ENCODE assay signal across 20 mouse cellular contexts in the genomic region with DNA sequence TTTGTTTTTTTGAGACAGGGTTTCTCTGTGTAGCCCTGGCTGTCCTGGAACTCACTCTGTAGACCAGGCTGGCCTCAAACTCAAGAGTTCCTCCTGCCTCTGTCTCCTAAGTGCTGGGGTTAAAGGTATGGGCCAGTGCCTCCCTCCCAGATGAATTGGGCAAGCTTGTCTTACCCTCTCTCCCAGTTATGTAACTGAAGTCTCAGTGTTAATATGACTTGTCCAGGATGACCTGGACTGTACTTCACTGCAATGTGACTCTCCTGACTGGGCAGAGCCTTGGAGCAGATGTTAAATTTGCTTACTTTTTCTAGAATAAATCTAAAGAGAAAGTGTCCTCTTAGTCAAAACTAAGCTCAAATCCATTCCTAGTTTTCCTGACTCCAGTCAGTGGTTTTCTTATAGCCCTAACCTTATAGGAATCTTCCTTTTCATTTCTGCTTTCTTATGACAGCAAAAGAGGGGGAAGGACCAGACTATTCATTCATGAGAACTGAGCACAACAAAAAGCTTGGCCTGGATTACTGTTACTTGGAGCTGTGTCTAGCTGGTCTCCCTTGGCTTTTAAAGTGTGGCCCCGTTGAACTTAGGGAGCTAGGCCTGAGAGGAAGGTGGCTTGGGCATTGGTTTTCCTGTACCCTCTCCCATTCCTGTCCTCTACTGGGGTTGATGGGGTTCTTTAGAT. TPM values are rescaled to one million over a fixed set of nuclear protein-coding genes. Genes with fewer than 3 reads are reported as not detected.
A peak's percentile ranks its signal among the peaks of the same experiment; 100 is the strongest.
DNase-seq lines count a peak whose midpoint lies in the region; ATAC-seq and TF ChIP-seq lines count a peak whose summit lies in the region.
"Had no signal": no experiment of that assay in that cellular context is flagged by ENCODE, and none has a peak within 500 bp of the region (broad histone marks: within the 10 kb centered on the region; RNA-seq: fewer than 3 reads in every experiment).

No protein-coding gene starts in this region.

- H3K9ac ChIP-seq in limb, embryonic 14.5 days (ENCODE audit: low read depth, low read length, severe bottlenecking): no peak overlapping the region
- H3K9ac ChIP-seq in CH12.LX (ENCODE audit: insufficient read depth, low read depth): no peak overlapping the region
- no peak overlapping the region for H3K9ac ChIP-seq in intestine, postnatal 0 days (ENCODE audit: low read depth, low read length)

- TF ChIP-seq EP300 in CH12.LX (IDR thresholded peaks at IDR 0.05; ENCODE audit: low read length): no peak

- no peak for DNase-seq in frontal cortex, postnatal 25 days (ENCODE audit: low spot score in 2 of 2)
- DNase-seq in limb, embryonic 14.5 days (ENCODE audit: low spot score): peak; percentile 30
- DNase-seq in limb, embryonic 10.5 days (ENCODE audit: low spot score): no peak
- peak; percentile 13 for DNase-seq in CH12.LX (ENCODE audit: extremely low read depth)
- no peak for DNase-seq in thymus, postnatal 36 days
- DNase-seq: adrenal gland, postnatal 14 days; heart, postnatal 4 days; thymus, adult 2 months had no signal

- dilution Hi-C loops in CH12.LX (cut with MboI; ENCODE audit: extremely low pct_ligation_motif_present, extremely low pct_unique_long_range_greater_than_20kb, low sequenced_read_pairs): no loop called here

- H3K27ac ChIP-seq in limb, embryonic 14.5 days (replicated peaks; ENCODE audit: low read depth, low read length): no peak overlapping the region
- no peak overlapping the region for H3K27ac ChIP-seq in limb, embryonic 10.5 days
- no peak overlapping the region for H3K27ac ChIP-seq in CH12.LX (ENCODE audit: insufficient read depth, low read depth)
- no peak overlapping the region for H3K27ac ChIP-seq in intestine, postnatal 0 days (ENCODE audit: low read depth, low read length)

- no peaks in the 10 kb centered on the region for H3K36me3 ChIP-seq in limb, embryonic 14.5 days (ENCODE audit: control insufficient read depth, insufficient read depth, low read length)
- no peaks in the 10 kb centered on the region for H3K36me3 ChIP-seq in limb, embryonic 10.5 days
- H3K36me3 ChIP-seq in CH12.LX (replicated peaks in 1 of 2; ENCODE audit: control insufficient read depth in 1 of 2, insufficient read depth in 1 of 2, low read length in 1 of 2): no peaks in the 10 kb centered on the region
- H3K36me3 ChIP-seq in intestine, postnatal 0 days (ENCODE audit: control insufficient read depth, insufficient read depth): no peaks in the 10 kb centered on the region

- peaks cover 7% of the 10 kb centered on the region; the same call in 1 of the 2 replicates for H3K4me1 ChIP-seq in limb, embryonic 14.5 days (ENCODE audit: control insufficient read depth, insufficient read depth, low read length)
- H3K4me1 ChIP-seq in limb, embryonic 10.5 days: peaks cover 26% of the 10 kb centered on the region
- H3K4me1 ChIP-seq in CH12.LX (ENCODE audit: control insufficient read depth in 1 of 2, insufficient read depth in 2 of 2): 0 out of 4 replicates have a peak, but pooled peaks cover 0 to 2% of the 10 kb centered on the region in 2 experiments
- H3K4me1 ChIP-seq in intestine, postnatal 0 days (replicated peaks; ENCODE audit: control insufficient read depth, insufficient read depth, low read length): no peaks in the 10 kb centered on the region

- H3K9me3 ChIP-seq in limb, embryonic 14.5 days (ENCODE audit: control insufficient read depth, low read length): no peaks in the 10 kb centered on the region
- no peaks in the 10 kb centered on the region for H3K9me3 ChIP-seq in limb, embryonic 10.5 days (replicated peaks)
- no peaks in the 10 kb centered on the region for H3K9me3 ChIP-seq in CH12.LX (replicated peaks; ENCODE audit: low read length)
- no peaks in the 10 kb centered on the region for H3K9me3 ChIP-seq in intestine, postnatal 0 days (ENCODE audit: control insufficient read depth)

- TF ChIP-seq POLR2A in limb, embryonic 14.5 days (IDR thresholded peaks at IDR 0.05; ENCODE audit: borderline replicate concordance, extremely low read depth, insufficient read depth, insufficient read length): no peak
- TF ChIP-seq POLR2A in CH12.LX (IDR thresholded peaks at IDR 0.05; ENCODE audit: low read depth, low read length): no peak

- TF ChIP-seq CTCF in CH12.LX (conservative IDR thresholded peaks at IDR 0.05 in 1 of 2, IDR thresholded peaks at IDR 0.05 in 1 of 2; ENCODE audit: low read depth in 2 of 2, low read length in 2 of 2): no peak
- no peak for TF ChIP-seq CTCF in intestine, postnatal 0 days (IDR thresholded peaks at IDR 0.05; ENCODE audit: low read depth)

- H3K4me3 ChIP-seq in limb, embryonic 14.5 days (replicated peaks; ENCODE audit: low read length): no peak overlapping the region
- no peak overlapping the region for H3K4me3 ChIP-seq in limb, embryonic 10.5 days
- H3K4me3 ChIP-seq in CH12.LX (replicated peaks in 1 of 3; ENCODE audit: low read depth in 2 of 3, low read length in 2 of 3, poor library complexity in 1 of 3): no peak overlapping the region
- no peak overlapping the region for H3K4me3 ChIP-seq in intestine, postnatal 0 days (ENCODE audit: low read depth, low read length)

- ATAC-seq in frontal cortex, adult (ENCODE audit: low TSS enrichment): peak; percentile 66
- ATAC-seq in limb, embryonic 14.5 days (ENCODE audit: low FRiP score, low read depth): no peak
- ATAC-seq in common myeloid progenitor, adult 5-6 weeks (replicated peaks; ENCODE audit: low read depth, poor library complexity, severe bottlenecking): peak; percentile 53
- no peak for ATAC-seq in intestine, postnatal 0 days
- ATAC-seq: intestine, embryonic 16.5 days; midbrain, embryonic 16.5 days had no signal

- peaks cover 34% of the 10 kb centered on the region for H3K27me3 ChIP-seq in limb, embryonic 14.5 days (ENCODE audit: control insufficient read depth, insufficient read depth, low read length)
- H3K27me3 ChIP-seq in limb, embryonic 10.5 days (ENCODE audit: low read depth, poor library complexity, severe bottlenecking): peaks cover 50% of the 10 kb centered on the region
- peaks cover 63% of the 10 kb centered on the region for H3K27me3 ChIP-seq in CH12.LX (replicated peaks)
- no peaks in the 10 kb centered on the region for H3K27me3 ChIP-seq in intestine, postnatal 0 days (replicated peaks; ENCODE audit: control insufficient read depth, insufficient read depth, low read length)

- no peaks in the 10 kb centered on the region for H3K79me2 ChIP-seq in CH12.LX (replicated peaks; ENCODE audit: control insufficient read depth, extremely low read depth, insufficient read depth, poor library complexity, severe bottlenecking)

- in situ Hi-C loops in CH12.LX (cut with MboI; ENCODE audit: low pct_ligation_motif_present, low pct_unique_long_range_greater_than_20kb, low sequenced_read_pairs): no loop called here

- no peak for TF ChIP-seq RAD21 in CH12.LX (IDR thresholded peaks at IDR 0.05; ENCODE audit: low read depth, low read length)

- WGBS in limb, embryonic 14.5 days: 79% methylated on average over 1 of the region's 1 CpGs
- 74% methylated on average over 1 of the region's 1 CpGs for WGBS in limb, embryonic 10.5 days
- 66% methylated on average over 1 of the region's 1 CpGs for WGBS in intestine, postnatal 0 days

- no peak overlapping the region for H3K4me2 ChIP-seq in limb, embryonic 14.5 days (replicated peaks; ENCODE audit: low read depth, low read length, severe bottlenecking)
- H3K4me2 ChIP-seq in CH12.LX (ENCODE audit: insufficient read depth, low read depth, poor library complexity, severe bottlenecking): no peak overlapping the region
- no peak overlapping the region for H3K4me2 ChIP-seq in intestine, postnatal 0 days (replicated peaks; ENCODE audit: low read depth)
- H3K4me2 ChIP-seq: heart, embryonic 11.5 days had no signal

TF ChIP-seq in CH12.LX, 34 proteins besides CTCF, POLR2A, EP300 and RAD21 (continues in another document):
- no peak for TF ChIP-seq TBP (conservative IDR thresholded peaks at IDR 0.05; ENCODE audit: low read depth, low read length)

RNA-seq across cellular contexts. Expression of a gene that starts 9.7 kb away (rescaled TPM):
- polyA plus RNA-seq in limb, embryonic 14.5 days (2012; rRNA removed): 21.0 and 24.4 TPM in 2 replicates
- polyA plus RNA-seq in limb, embryonic 14.5 days (2014; fragmentation: Nextera tagmentation; extraction: Ambion mirVana): 25.7 and 27.7 TPM in 2 replicates
- 47.1 and 49.2 TPM in 2 replicates for polyA plus RNA-seq in limb, embryonic 10.5 days (2016; fragmentation: Nextera tagmentation; extraction: Ambion mirVana)
- total RNA-seq in CH12.LX (2012; rRNA removed) (9.6 and 10.6 TPM in 2 replicates), CH12.LX (2014; rRNA removed) (10.9 and 13.6 TPM in 2 replicates)
- 24.1 and 27.9 TPM in 2 replicates for polyA plus RNA-seq in CH12.LX (2012; ENCODE audit: insufficient read length, low read depth)
- 7.2 and 9.8 TPM in 2 replicates for total RNA-seq in common myeloid progenitor, adult 5-6 weeks (2017)
- polyA plus RNA-seq in intestine, postnatal 0 days (2015; fragmentation: Nextera tagmentation; extraction: Ambion mirVana): 12.3 and 14.2 TPM in 2 replicates

RNA-seq across cellular contexts. Expression of a gene that starts 10.9 kb away (rescaled TPM):
- 0.03 and 0.04 TPM in 2 replicates for polyA plus RNA-seq in limb, embryonic 14.5 days (2012; rRNA removed)
- polyA plus RNA-seq in limb, embryonic 14.5 days (2014; fragmentation: Nextera tagmentation; extraction: Ambion mirVana): not detected in 2 replicates
- 0.11 TPM in 1 of 2 replicates, not detected in the other for polyA plus RNA-seq in limb, embryonic 10.5 days (2016; fragmentation: Nextera tagmentation; extraction: Ambion mirVana)
- total RNA-seq in CH12.LX (2012; rRNA removed) (0.08 and 0.13 TPM in 2 replicates), CH12.LX (2014; rRNA removed) (0.11 and 0.19 TPM in 2 replicates)
- polyA plus RNA-seq in CH12.LX (2012; ENCODE audit: insufficient read length, low read depth): not detected in 2 replicates
- total RNA-seq in common myeloid progenitor, adult 5-6 weeks (2017): 0.50 TPM in 1 of 2 replicates, not detected in the other
- polyA plus RNA-seq in intestine, postnatal 0 days (2015; fragmentation: Nextera tagmentation; extraction: Ambion mirVana): 0.05 and 0.09 TPM in 2 replicates
- total RNA-seq: heart, postnatal 4 days had no signal
- polyA plus RNA-seq: heart, embryonic 11.5 days; intestine, embryonic 16.5 days; limb, embryonic 11.5 days; lung, embryonic 16.5 days had no signal

RNA-seq across cellular contexts. Expression of a gene that starts 15.1 kb away (rescaled TPM):
- polyA plus RNA-seq in limb, embryonic 14.5 days (2012; rRNA removed): not detected in 2 replicates
- polyA plus RNA-seq in limb, embryonic 14.5 days (2014; fragmentation: Nextera tagmentation; extraction: Ambion mirVana): not detected in 2 replicates
- polyA plus RNA-seq in limb, embryonic 10.5 days (2016; fragmentation: Nextera tagmentation; extraction: Ambion mirVana): not detected in 2 replicates
- total RNA-seq in CH12.LX (2012; rRNA removed): not detected in 2 replicates
- not detected in 2 replicates for total RNA-seq in CH12.LX (2014; rRNA removed)
- polyA plus RNA-seq in CH12.LX (2012; ENCODE audit: insufficient read length, low read depth): not detected in 2 replicates
- not detected in 2 replicates for total RNA-seq in common myeloid progenitor, adult 5-6 weeks (2017)
- polyA plus RNA-seq in intestine, postnatal 0 days (2015; fragmentation: Nextera tagmentation; extraction: Ambion mirVana): not detected in 2 replicates
- total RNA-seq: gastrocnemius, adult 18-20 months; heart, postnatal 4 days had no signal
- polyA plus RNA-seq: cortical plate, adult 2 months; heart, embryonic 11.5 days; intestine, embryonic 16.5 days; large intestine, adult 2 months; limb, embryonic 11.5 days; lung, embryonic 16.5 days; midbrain, embryonic 16.5 days; neural tube, embryonic 14.5 days had no signal

RNA-seq across cellular contexts. Expression of a gene that starts 45.2 kb away (rescaled TPM):
- 88.5 and 91.4 TPM in 2 replicates for polyA plus RNA-seq in limb, embryonic 14.5 days (2012; rRNA removed)
- polyA plus RNA-seq in limb, embryonic 14.5 days (2014; fragmentation: Nextera tagmentation; extraction: Ambion mirVana): 28.1 and 29.7 TPM in 2 replicates
- 33.2 and 40.1 TPM in 2 replicates for polyA plus RNA-seq in limb, embryonic 10.5 days (2016; fragmentation: Nextera tagmentation; extraction: Ambion mirVana)
- total RNA-seq in CH12.LX (2012; rRNA removed) (111 and 122 TPM in 2 replicates), CH12.LX (2014; rRNA removed) (111 and 125 TPM in 2 replicates)
- polyA plus RNA-seq in CH12.LX (2012; ENCODE audit: insufficient read length, low read depth): 139 and 153 TPM in 2 replicates
- total RNA-seq in common myeloid progenitor, adult 5-6 weeks (2017): 134 and 190 TPM in 2 replicates
- 18.7 and 21.9 TPM in 2 replicates for polyA plus RNA-seq in intestine, postnatal 0 days (2015; fragmentation: Nextera tagmentation; extraction: Ambion mirVana)

Comparison
In these comparisons a context has a peak if more than half of its experiments do, and no peak if none do; other contexts are left out.
1. DNase-seq: peak in limb, embryonic 14.5 days (single experiment) and CH12.LX (single experiment); none in frontal cortex, postnatal 25 days (0 of 2), limb, embryonic 10.5 days (single experiment) and thymus, postnatal 36 days (0 of 2).
2. ATAC-seq: peak in frontal cortex, adult (single experiment) and common myeloid progenitor, adult 5-6 weeks (single experiment); none in limb, embryonic 14.5 days (single experiment) and intestine, postnatal 0 days (single experiment).